Mouse (Mus musculus) testis, adult 2 months (tissue): ENCODE results near the gene Car6.

ENCODE experiments used
- CTCF ChIP-seq: fragments of 200-500 bp; IDR thresholded peaks from 2 replicates; pipeline ENCODE4 v1.5.1; 2012; ENCODE audit warnings: low read depth, mild to moderate bottlenecking, inconsistent platforms, low read length, moderate library complexity; ENCODE audit not compliant: control insufficient read depth, insufficient read depth, insufficient replicate concordance
- POLR2A ChIP-seq: fragments of 200-500 bp; IDR thresholded peaks from 2 replicates; pipeline ENCODE4 v1.6.1; 2012; ENCODE audit warnings: low read depth, mild to moderate bottlenecking, inconsistent platforms, low read length, moderate library complexity; ENCODE audit not compliant: control insufficient read depth

GRCm38 (mm10) chr4:150249731-150250270 lies 48.7 kb upstream of the Car6 start:
- TF ChIP-seq CTCF = no peak
- no peak for TF ChIP-seq POLR2A
